Mouse (Mus musculus) embryo, embryonic 11.5 days (tissue): ENCODE data around the gene Cbfa2t3.

ENCODE experiments used
- DNase-seq: peaks from one replicate; pipeline ENCODE4 v3.0.0-alpha.2; 2012; ENCODE audit warnings: low read depth, low spot score

The Cbfa2t3 gene

GRCm38 (mm10) chr8:122718711-122719499 is 20.0 kb upstream of the Cbfa2t3 start:
- DNase-seq, result no peak

DNA sequence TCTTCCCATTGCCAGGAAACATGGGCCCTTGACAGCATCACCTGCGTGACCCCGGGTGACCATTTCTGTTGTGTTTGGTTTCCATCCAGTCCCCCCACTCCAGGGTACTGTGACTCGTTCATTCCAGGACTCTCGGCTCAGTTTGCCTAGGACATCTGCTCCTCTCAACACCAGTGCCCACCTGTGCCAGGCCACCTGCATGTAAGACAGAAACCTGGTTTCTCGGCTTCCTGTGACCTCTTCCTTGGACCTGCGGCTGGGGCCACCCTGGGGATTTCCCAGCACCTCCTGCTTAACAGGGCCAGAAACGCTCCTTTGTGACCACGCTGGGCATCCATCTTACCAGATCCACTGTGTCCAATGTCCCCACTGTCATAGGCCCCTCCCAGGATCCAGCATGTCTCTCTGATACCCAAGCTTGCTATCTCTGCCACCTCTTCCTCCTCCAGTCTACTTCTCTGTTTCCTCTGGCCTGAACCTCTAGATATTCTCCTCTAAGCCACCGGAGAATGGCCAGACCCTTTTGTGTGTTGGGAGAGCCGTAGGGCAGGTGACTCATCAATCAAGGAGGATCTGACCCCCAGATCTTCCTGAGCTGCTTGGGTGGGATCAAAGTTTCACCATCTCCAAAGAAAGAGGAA is 19.1 kb upstream of the Cbfa2t3 start:
- DNase-seq, result no peak

DNA sequence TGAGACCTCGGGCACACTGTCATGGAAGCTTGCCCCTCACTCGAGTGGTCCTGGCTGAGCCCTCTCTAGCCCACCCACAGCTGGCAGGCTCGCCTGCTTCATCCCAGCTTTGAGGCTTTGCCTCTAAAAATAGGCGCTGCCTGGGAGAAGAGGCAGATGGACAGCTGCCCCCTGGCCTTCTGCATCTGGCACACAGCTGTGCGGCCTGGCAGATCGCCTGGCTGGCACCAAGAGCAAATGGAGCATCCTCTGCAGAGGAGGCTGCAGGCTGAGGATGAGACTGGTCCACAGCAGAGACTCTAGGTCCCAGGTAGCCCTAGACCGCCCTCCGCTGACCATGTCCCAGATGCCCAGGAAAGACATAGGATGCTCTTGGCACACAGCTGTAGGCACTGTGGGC is 17.7 kb upstream of the Cbfa2t3 start:
- no peak for DNase-seq

DNA sequence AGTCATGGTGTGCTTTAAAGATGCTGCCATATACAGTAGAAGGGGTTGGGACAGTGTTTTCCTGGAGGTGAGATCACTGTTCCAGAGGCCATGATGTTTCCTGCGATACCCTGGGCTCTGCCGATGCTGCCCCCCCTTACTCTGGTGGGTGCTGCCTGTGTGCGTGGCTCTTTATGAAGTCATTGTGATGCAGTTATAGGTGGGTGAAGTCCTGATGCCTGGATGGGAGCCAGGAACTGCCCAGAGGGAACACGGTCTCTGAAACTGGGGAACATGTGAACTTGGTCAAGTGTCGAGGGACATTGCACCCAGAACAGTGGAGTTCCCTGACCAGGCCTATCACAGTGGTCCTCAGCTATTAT is 14.2 kb upstream of the Cbfa2t3 start:
- DNase-seq, result no peak

- DNase-seq, result no peak
Observed at GRCm38 (mm10) chr8:122712411-122713156, 13.7 kb upstream of the Cbfa2t3 start.

DNA sequence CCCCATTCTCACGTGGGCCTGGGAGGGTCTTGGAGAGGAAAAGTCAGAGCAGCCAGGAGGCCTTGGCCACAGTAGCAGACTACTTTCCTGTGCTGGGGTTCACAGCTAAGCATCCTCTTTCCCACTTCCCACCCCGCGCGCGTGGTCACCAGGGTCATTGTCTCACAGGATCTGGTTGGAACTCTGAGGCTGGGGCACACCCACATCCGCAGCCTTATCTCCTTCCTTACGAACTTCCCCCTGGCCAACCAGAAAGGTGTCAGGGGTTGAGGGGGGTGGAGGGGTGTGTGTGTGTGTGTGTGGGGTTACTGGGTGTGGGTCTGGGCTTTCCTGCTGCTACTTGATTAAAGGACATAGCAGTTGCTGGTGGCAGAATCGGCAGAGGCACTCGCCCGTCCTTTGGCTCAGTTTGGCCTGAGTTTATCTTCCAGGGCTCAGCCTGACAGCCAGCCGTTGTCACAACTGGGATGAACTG is 13.0 kb upstream of the Cbfa2t3 start:
- DNase-seq, result no peak

DNA sequence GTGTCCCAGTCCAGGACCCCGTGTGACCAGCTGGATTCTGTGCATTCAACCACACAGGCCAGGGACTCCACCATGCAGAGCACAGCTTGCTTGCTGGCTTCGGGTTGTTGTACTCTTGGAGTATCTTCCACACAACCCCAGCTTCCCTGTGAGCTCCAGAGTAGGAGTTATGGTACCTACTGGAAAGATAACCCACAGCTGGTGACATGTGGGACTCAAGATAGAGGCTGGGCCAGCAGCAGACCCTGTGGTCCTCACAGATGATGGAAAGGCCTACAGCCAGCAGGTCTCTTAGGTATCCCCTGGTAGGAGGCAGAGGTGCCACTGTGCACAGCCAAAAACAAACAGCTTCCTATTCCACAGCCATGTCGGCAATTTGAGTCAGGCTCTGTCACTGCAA is 12.6 kb upstream of the Cbfa2t3 start:
- no peak for DNase-seq

DNA sequence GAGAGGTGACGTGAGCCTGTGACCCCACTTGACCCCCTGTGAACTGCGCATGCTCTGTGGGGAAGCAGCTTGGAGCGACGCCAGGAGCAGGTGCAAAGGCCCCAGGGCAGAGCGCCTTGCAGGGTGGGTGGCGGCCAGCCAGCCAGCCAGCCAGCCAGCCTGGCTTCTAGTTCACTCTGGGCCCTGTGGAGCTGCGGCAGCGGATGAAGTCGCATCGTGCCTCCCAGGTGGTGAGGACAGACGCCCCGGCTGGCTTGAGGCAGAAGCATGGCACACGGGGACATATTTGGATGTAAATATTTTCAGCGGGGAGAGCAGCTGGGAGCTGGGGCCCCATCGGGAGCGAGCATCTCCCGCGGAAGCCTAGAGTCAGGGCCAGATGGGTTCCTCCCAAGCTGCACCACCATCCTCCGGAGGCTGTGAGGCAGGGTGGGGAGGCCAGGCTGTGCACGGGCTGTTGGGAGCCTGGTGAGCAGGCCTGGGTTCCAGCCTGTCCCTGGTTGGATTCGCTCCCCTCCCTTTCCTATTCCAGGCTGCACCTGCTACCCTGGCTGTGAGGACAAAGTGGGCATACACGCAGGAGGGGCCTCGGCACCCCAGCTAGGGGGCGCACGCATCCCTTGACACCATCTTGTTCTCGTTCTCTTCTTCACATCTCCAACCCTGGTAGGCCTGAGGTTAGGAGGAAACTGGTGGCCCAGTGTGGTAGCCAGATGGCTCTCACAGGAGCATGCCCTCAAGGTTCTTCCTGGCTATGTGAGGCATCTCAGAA is 10.6 kb upstream of the Cbfa2t3 start:
- no peak for DNase-seq

GRCm38 (mm10) chr8:122707184-122707583 is 8.3 kb upstream of the Cbfa2t3 start:
- no peak for DNase-seq

DNA sequence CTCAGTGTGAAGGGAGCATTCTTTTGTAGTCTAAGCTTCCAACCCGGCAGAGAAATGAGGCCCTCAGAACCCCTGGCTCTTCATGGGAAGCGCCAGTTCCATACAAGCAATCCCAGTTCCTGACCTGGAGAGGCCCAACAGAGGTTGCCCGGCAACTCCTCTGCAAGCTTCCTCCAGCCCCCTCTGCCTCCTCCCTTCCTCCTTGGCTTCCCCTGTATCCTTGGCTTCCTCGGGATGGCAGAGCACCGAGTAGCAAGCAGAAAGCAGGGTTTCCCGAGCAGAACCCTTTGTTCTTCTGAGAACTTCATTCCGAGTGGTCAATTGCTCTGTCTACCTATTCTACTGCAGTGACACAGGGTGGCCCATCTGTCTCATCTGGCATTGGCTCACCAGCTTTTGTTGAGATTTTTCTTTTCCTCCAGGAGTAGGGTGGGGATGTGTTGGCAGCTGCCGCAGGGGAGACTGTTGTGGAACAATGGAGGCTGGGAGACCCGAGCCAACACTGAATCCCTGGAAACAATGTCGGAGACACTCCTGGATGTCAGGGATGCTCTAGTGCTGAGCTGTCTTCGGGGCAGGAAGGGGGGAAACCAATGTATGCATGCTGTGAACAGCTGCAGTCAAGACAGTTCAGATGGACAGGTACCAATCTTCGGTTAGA is 7.1 kb upstream of the Cbfa2t3 start:
- DNase-seq, result no peak

DNA sequence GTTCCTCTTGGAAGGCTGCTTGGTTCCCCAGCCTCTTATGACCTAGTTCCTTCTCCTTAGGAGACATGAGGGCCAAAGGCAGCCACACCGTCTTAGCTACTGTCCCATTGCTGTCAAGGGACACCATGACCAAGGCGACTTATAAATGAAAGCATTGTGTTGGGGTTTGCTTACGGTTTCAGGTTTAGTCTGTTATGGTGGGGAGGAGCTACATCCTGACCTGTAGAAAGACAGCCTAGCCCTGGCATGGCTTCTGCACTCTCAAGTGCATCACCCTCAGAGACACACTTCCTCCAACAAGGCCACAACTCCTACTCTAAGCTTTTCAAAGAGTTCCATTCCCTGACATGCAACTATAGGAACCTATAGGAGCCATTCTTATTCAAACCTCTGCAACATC is 5.7 kb upstream of the Cbfa2t3 start:
- DNase-seq, result no peak

- no peak for DNase-seq
Observed at GRCm38 (mm10) chr8:122702957-122703356, 4.0 kb upstream of the Cbfa2t3 start.

DNA sequence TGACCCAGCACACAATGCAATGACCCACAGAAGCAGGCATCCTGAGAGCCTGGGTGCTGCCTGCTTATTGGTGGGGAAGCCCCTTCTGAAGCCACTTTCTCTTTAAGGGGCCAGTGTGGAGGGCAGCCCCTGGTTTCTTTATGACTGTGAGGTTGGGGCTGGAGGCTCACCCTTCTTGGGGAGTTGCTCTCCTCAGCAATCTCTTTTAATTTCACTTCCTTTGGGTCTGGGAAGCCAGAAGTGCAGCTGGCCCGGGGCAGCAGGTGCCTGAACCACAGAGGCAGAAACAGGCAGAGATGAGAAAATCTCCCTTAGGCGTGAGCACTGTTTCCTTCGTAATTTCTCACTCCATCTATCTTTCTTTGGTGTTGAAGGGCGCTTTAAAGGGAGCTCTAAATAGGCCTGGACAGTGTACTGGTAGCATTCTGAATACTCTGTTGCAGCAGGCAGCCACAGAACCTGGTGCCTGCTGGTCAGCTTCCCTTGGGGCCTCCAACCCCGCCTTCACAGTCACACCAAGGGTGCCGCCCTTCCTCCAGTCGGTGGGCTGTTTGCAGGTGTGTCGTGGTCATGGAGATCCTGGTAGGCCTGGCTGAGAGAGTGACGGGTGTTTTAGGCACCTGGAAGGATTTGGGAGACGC is 3.5 kb upstream of the Cbfa2t3 start:
- DNase-seq, result no peak

DNA sequence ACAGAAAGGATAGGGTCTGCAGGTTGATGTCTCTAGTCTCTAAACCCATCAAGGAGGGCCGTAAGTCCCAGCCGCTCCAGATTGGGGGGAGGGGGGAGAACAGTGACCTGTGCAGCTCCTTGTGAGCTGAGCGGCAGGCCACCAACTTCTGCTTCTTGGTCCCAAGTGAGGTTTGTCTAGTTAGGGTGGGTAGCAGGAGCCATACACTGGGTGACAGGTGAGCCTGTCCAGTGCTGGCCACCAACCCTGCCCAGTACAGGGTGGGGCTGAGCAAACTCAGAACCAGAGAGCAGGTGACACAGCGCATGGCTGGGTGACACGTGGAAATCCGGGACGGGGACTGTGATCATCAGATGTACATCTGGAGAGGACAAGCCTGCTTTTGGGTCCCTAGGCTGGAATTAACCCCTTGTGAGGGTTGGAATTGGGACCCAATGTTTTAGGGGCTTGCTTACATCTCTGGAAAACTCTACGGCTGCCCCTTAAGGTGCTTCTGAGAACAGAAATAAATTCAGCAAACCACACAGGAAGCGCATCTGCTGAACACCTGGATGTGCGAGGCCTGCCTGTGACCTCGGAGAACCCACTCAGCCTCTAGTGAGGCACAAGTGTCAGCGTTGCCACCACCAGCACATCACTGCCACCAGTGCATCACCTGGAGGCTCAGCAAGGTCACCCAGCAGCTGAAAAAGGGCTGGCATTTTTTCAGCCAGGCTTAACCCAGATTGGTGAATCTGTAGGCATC is 2.7 kb upstream of the Cbfa2t3 start:
- no peak for DNase-seq

DNA sequence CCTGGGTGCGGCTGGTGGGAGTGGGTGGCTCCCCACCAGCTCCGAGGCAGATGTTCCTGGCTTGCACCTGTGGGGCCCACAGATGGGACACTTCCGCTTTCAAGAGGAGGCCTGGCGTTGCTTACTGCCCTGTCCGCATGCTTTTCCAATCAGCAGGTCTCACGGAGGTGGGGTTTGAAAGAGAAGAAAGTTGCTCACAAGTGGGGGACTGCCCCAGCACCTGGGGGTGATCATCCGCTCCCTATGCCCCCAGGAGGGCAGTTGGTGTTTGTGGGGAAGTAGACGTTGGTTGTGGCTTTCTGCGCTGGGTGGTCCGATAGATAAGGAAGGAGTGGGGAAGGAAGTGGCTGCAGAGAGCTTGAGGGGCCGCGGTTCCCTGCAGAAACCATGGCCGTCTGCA is 1.7 kb upstream of the Cbfa2t3 start:
- DNase-seq, result no peak

- no peak for DNase-seq
Observed at GRCm38 (mm10) chr8:122698254-122698768, 598 bp downstream of the Cbfa2t3 start.

DNA sequence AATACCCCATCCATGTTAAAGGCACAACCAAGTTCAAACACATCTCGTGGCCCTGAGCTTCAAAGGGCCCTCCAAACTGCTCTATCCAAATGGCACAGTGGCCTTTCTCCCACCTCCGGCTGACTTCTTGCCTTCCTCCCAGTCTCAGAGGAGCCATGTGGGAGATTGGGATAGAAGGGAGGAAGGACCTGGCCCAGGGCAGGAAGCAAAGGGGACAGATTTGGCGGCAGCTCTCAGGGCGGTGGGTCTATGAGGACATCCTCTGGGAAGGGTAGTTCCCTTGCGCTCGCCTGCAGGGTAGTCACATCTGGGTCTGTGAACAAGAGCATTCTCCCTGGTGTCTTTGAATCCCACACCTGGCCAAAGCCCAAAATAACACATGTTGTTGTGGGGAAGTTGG is 1.3 kb downstream of the Cbfa2t3 start:
- no peak for DNase-seq

- no peak for DNase-seq
Observed at GRCm38 (mm10) chr8:122697181-122697581, 1.7 kb downstream of the Cbfa2t3 start.

GRCm38 (mm10) chr8:122695438-122696042 is 3.4 kb downstream of the Cbfa2t3 start:
- DNase-seq, result no peak
